Mouse (Mus musculus) CH12.LX (cell line): ENCODE results near the gene Gpr183. TPM values are rescaled to one million over a fixed set of nuclear protein-coding genes. Genes with fewer than 3 reads are reported as not detected.

Experiments used
- DNase-seq: peaks from one replicate; pipeline ENCODE4 v3.0.0-alpha.2; 2013; ENCODE audit errors: extremely low read depth
- H3K27ac ChIP-seq: 2 replicates; pipeline ENCODE4 v1.5.1; 2012; ENCODE audit warnings: low read depth, mild to moderate bottlenecking, control low read depth, moderate library complexity; ENCODE audit not compliant: insufficient read depth
- H3K27me3 ChIP-seq: replicated peaks from 2 replicates; pipeline ENCODE3; 2012; ENCODE audit warnings: inconsistent platforms
- H3K36me3 ChIP-seq, 2 experiments: replicated peaks in 1 of 2; 2 replicates each; pipeline versions ENCODE3 to v1.6.1; 2012; ENCODE audit warnings: inconsistent platforms in 1 of 2, low read length in 1 of 2, mild to moderate bottlenecking in 1 of 2, mixed read lengths in 1 of 2, moderate library complexity in 1 of 2; ENCODE audit not compliant: control insufficient read depth in 1 of 2, insufficient read depth in 1 of 2
- H3K4me1 ChIP-seq, 2 experiments: 2 replicates each; pipeline ENCODE4 v1.6.1; 2012; ENCODE audit warnings: inconsistent platforms in 1 of 2, moderate library complexity in 1 of 2; ENCODE audit not compliant: insufficient read depth in 2 of 2, control insufficient read depth in 1 of 2
- H3K4me2 ChIP-seq: 2 replicates; pipeline ENCODE4 v1.6.1; 2012; ENCODE audit warnings: low read depth, mild to moderate bottlenecking, control low read depth; ENCODE audit not compliant: poor library complexity, insufficient read depth, severe bottlenecking
- H3K4me3 ChIP-seq, 3 experiments: fragments of 150-350 bp in 1 of 3; sonication (generic) in 1 of 3; replicated peaks in 1 of 3; 2 replicates each; pipeline versions ENCODE3 to v1.5.1; 2011 to 2012; ENCODE audit warnings: low read depth in 2 of 3, low read length in 2 of 3, mild to moderate bottlenecking in 2 of 3, moderate library complexity in 2 of 3, control low read depth in 1 of 3, improper control_type of control experiment in 1 of 3, inconsistent platforms in 1 of 3, mixed read lengths in 1 of 3; ENCODE audit not compliant: poor library complexity in 1 of 3
- H3K79me2 ChIP-seq: replicated peaks from 2 replicates; pipeline ENCODE4 v1.6.1; 2012; ENCODE audit warnings: mild to moderate bottlenecking, moderate library complexity; ENCODE audit not compliant: control insufficient read depth, poor library complexity, insufficient read depth, severe bottlenecking; ENCODE audit errors: extremely low read depth
- H3K9ac ChIP-seq: 2 replicates; pipeline ENCODE4 v1.6.1; 2012; ENCODE audit warnings: low read depth, mild to moderate bottlenecking, control low read depth, moderate library complexity; ENCODE audit not compliant: insufficient read depth
- H3K9me3 ChIP-seq: replicated peaks from 2 replicates; pipeline ENCODE3; 2012; ENCODE audit warnings: low read length, inconsistent platforms, mixed read lengths
- BHLHE40 ChIP-seq: IDR thresholded peaks from 2 replicates; pipeline ENCODE4 v1.6.1; 2011; ENCODE audit warnings: mild to moderate bottlenecking, low read depth, low read length, improper control_type of control experiment
- CHD1 ChIP-seq: IDR thresholded peaks from 2 replicates; pipeline ENCODE4 v1.6.1; 2012; ENCODE audit warnings: low read depth, low read length, improper control_type of control experiment, inconsistent platforms
- E2F4 ChIP-seq: IDR thresholded peaks from 2 replicates; pipeline ENCODE4 v1.6.1; 2011; ENCODE audit warnings: low read depth, low read length, improper control_type of control experiment; ENCODE audit not compliant: insufficient replicate concordance
- EP300 ChIP-seq: IDR thresholded peaks from 2 replicates; pipeline ENCODE4 v1.6.1; 2011; ENCODE audit warnings: low read length, improper control_type of control experiment
- ETS1 ChIP-seq: conservative IDR thresholded peaks from 2 replicates; pipeline ENCODE4 v1.6.1; 2012; ENCODE audit warnings: low read depth, mild to moderate bottlenecking, inconsistent platforms, low read length, improper control_type of control experiment, moderate library complexity
- GABPA ChIP-seq: IDR thresholded peaks from 2 replicates; pipeline ENCODE4 v1.6.1; 2012; ENCODE audit warnings: low read depth, low read length, improper control_type of control experiment, inconsistent platforms; ENCODE audit not compliant: insufficient replicate concordance
- HCFC1 ChIP-seq: IDR thresholded peaks from 2 replicates; pipeline ENCODE4 v1.6.1; 2012; ENCODE audit warnings: low read depth, mild to moderate bottlenecking, inconsistent platforms, low read length, improper control_type of control experiment
- IRF4 ChIP-seq: IDR thresholded peaks from 2 replicates; pipeline ENCODE4 v1.6.1; 2014; ENCODE audit warnings: low read depth, mild to moderate bottlenecking, inconsistent platforms, low read length, improper control_type of control experiment
- JUN ChIP-seq: IDR thresholded peaks from 2 replicates; pipeline ENCODE4 v1.6.1; 2011; ENCODE audit warnings: low read depth, mild to moderate bottlenecking, low read length, improper control_type of control experiment, moderate library complexity; ENCODE audit not compliant: insufficient read depth
- JUND ChIP-seq: conservative IDR thresholded peaks from 2 replicates; pipeline ENCODE4 v1.6.1; 2011; ENCODE audit warnings: low read depth, low read length, improper control_type of control experiment
- KAT2A ChIP-seq: IDR thresholded peaks from 2 replicates; pipeline ENCODE4 v1.6.1; 2012; ENCODE audit warnings: low read length, improper control_type of control experiment, inconsistent platforms; ENCODE audit not compliant: insufficient replicate concordance
- MAZ ChIP-seq: IDR thresholded peaks from 2 replicates; pipeline ENCODE4 v1.6.1; 2012; ENCODE audit warnings: low read depth, mild to moderate bottlenecking, inconsistent platforms, low read length, improper control_type of control experiment, moderate library complexity
- MEF2A ChIP-seq: IDR thresholded peaks from 2 replicates; pipeline ENCODE4 v1.6.1; 2014; ENCODE audit warnings: low read depth, mild to moderate bottlenecking, inconsistent platforms, low read length, improper control_type of control experiment, borderline replicate concordance
- MYC ChIP-seq: IDR thresholded peaks from 2 replicates; pipeline ENCODE4 v1.6.1; 2011; ENCODE audit warnings: low read depth, mild to moderate bottlenecking, improper control_type of control experiment, low read length
- NRF1 ChIP-seq: IDR thresholded peaks from 2 replicates; pipeline ENCODE4 v1.6.1; 2014; ENCODE audit warnings: low read depth, mild to moderate bottlenecking, inconsistent platforms, low read length, improper control_type of control experiment, moderate library complexity
- PAX5 ChIP-seq: IDR thresholded peaks from 2 replicates; pipeline ENCODE4 v1.6.1; 2012; ENCODE audit warnings: low read length, inconsistent platforms, mixed read lengths
- POLR2A ChIP-seq: IDR thresholded peaks from 2 replicates; pipeline ENCODE4 v1.6.1; 2011; ENCODE audit warnings: low read depth, mild to moderate bottlenecking, improper control_type of control experiment, low read length
- RAD21 ChIP-seq: IDR thresholded peaks from 2 replicates; pipeline ENCODE4 v1.6.1; 2011; ENCODE audit warnings: low read depth, mild to moderate bottlenecking, low read length, improper control_type of control experiment, moderate library complexity
- RCOR1 ChIP-seq: conservative IDR thresholded peaks from 2 replicates; pipeline ENCODE4 v1.6.1; 2012; ENCODE audit warnings: low read depth, mild to moderate bottlenecking, inconsistent platforms, low read length, improper control_type of control experiment
- TCF12 ChIP-seq: IDR thresholded peaks from 2 replicates; pipeline ENCODE4 v1.6.1; 2014; ENCODE audit warnings: low read depth, mild to moderate bottlenecking, inconsistent platforms, low read length, improper control_type of control experiment
- USF1 ChIP-seq: IDR thresholded peaks from 2 replicates; pipeline ENCODE4 v1.6.1; 2014; ENCODE audit warnings: low read depth, mild to moderate bottlenecking, inconsistent platforms, low read length, improper control_type of control experiment
- ZC3H11A ChIP-seq: IDR thresholded peaks from 2 replicates; pipeline ENCODE4 v1.6.1; 2012; ENCODE audit warnings: low read depth, mild to moderate bottlenecking, inconsistent platforms, low read length, improper control_type of control experiment
- ZMIZ1 ChIP-seq: IDR thresholded peaks from 2 replicates; pipeline ENCODE4 v1.6.1; 2012; ENCODE audit warnings: low read depth, mild to moderate bottlenecking, inconsistent platforms, low read length, improper control_type of control experiment
- dilution Hi-C: fragments of 300-500 bp; cut with MboI; formaldehyde crosslinking; loops from 2 replicates; pipeline ENCODE4 v1.14.3; 2020; ENCODE audit warnings: low sequenced_read_pairs; ENCODE audit not compliant: extremely low pct_unique_long_range_greater_than_20kb, extremely low pct_ligation_motif_present
- in situ Hi-C: fragments of 300-500 bp; cut with MboI; formaldehyde crosslinking; loops from 3 replicates; pipeline ENCODE4 v1.14.3; 2019; ENCODE audit warnings: low sequenced_read_pairs, low pct_ligation_motif_present, low pct_unique_long_range_greater_than_20kb, mixed read lengths
- polyA plus RNA-seq: library from polyadenylated mRNA; unstranded; fragments of >175 nt; gene quantifications from 2 replicates; pipeline ENCODE4 v1.2.1, GENCODE M21; 2012; ENCODE audit warnings: low read depth; ENCODE audit not compliant: insufficient read length
- total RNA-seq, 2 experiments: library from RNA; depleted of rRNA; stranded (reverse); fragments of 300-350 nt in 1 of 2; fragments of >200 nt in 1 of 2; gene quantifications; 2 replicates each; pipeline ENCODE4 v1.2.3; 2012 to 2014

The Gpr183 gene
- total and polyA plus RNA-seq, 3 experiments = 3.6 to 16.3 (median 8.3) TPM

DNA sequence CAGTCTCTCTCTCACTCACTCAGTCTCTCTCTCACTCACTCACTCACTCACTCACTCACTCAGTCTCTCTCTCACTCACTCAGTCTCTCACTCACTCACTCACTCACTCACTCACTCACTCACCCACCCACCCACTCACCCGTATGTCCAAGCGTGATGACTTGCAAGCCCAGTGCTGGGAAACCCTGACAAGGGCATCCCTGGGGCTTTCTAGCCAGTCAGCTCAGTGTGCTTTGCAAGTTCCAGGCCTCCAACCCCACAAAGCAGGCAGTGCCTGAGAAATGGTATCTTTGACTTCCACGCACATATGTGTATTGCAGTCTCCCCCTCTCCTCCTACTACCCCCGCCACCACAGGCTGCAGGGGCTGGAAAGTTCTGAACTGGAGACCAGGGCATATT lies 43.0 kb downstream of the Gpr183 start:
- TF ChIP-seq USF1 (no peak), JUN (no peak), MEF2A (no peak), RAD21 (no peak), POLR2A (no peak), ETS1 (no peak), GABPA (no peak), PAX5 (no peak), E2F4 (no peak), ZC3H11A (no peak), TCF12 (no peak), RCOR1 (no peak), NRF1 (no peak), KAT2A (no peak), MYC (no peak), MAZ (no peak), BHLHE40 (no peak)
- dilution Hi-C loops = no loop called here
- H3K4me3 ChIP-seq = no peak overlapping the region

DNA sequence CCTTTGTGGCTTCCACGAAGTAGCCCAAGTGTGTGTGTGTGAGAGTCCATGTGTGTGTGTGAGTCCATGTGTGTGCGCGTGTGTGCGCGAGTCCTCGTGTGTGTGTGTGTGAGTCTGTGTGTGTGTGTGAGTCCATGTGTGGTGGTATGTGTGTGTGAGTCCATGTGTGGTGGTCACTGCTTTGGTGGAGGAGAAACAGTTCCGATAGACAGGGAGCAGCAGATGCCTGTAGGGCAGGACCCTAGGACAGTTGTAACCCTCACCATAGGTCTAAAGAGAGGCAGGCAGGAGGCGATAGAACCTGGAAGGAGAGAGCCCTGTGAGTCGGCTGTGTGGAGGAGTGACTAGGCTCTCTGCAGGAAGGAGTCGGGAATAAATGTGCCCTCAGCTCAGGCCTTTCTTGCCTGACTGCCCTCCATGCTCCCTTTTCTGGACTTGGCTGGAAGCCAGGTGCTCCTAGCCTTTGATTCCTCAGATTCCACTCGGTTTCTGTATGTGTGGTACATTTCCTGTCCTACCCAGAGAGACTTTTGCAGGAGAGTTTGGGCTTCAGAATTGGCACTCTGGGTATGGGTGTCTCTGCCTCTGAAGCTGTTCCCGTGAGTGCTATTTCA lies 44.4 kb downstream of the Gpr183 start:
- no peak overlapping the region for H3K4me3 ChIP-seq
- TF ChIP-seq HCFC1 (no peak), EP300 (no peak), ZMIZ1 (no peak), E2F4 (no peak), MYC (no peak), GABPA (no peak), JUND (no peak), PAX5 (no peak), CHD1 (no peak), IRF4 (no peak)
- in situ Hi-C loops (loop anchor here (5.0 kb wide), 1 partner anchor 53 kb away; no protein-coding TSS in a partner anchor), dilution Hi-C loops (no loop called here)
- H3K79me2 ChIP-seq = no peaks in the 10 kb centered on the region
- H3K9ac ChIP-seq = no peak overlapping the region
- H3K27me3 ChIP-seq = no peaks in the 10 kb centered on the region
- no peak overlapping the region for H3K27ac ChIP-seq
- no peak overlapping the region for H3K4me2 ChIP-seq
- peaks cover 2 to 47% of the 10 kb centered on the region in 2 experiments for H3K36me3 ChIP-seq
- no peaks in the 10 kb centered on the region for H3K9me3 ChIP-seq
- H3K4me1 ChIP-seq = peaks cover 22 to 68% of the 10 kb centered on the region in 2 experiments
- no peak for DNase-seq

More for the DNA sequence above, 43.0 kb downstream of the Gpr183 start:
- Histone ChIP-seq H3K27me3 (no peaks in the 10 kb centered on the region), H3K4me2 (no peak overlapping the region), H3K79me2 (no peaks in the 10 kb centered on the region), H3K9me3 (no peaks in the 10 kb centered on the region), H3K9ac (no peak overlapping the region), H3K4me1 (peaks cover 22 to 63% of the 10 kb centered on the region in 2 experiments), H3K36me3 (peaks cover 2 to 55% of the 10 kb centered on the region in 2 experiments), H3K27ac (no peak overlapping the region)
- in situ Hi-C loops = loop anchor here (5.0 kb wide), 1 partner anchor 55 kb away; no protein-coding TSS in a partner anchor
- DNase-seq = no peak
